Mouse (Mus musculus): ENCODE data around the gene Fam90a1b.
"Not testable (repeated sequence)": the region's sequence is repeated elsewhere in the genome, so short reads cannot be mapped to it uniquely, and the experiment has no call there.

Fam90a1b gene

DNA sequence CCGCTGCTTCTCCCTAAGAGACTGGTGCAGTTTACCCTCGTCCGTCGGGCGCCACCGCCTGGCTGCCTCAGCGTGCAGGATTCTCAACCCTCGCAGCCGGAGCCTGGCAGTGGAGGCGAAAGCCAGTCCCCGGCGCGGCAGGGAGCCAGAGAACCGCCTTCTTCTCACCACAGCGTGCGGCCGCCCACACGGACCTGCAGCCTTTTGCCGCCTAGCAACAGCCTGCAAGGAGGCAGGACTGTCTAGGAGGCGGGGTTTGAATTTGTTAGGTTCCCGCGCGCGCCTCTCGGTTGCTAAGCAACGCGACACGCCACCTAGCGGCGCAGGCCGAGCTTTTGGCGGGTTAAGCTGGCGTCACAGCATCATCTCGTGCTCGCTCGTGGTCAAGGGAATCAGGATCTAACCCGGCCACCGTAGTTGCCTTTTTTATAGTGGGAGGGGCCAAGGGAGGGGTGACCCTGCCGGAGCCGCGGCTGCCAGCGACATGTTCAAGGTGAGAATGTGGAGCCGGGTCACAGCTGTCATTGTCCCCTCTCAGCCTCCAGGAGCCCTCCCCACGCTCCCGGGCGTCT is at the start of gene Fam90a1b, which contains the start of gene Apoo:
Gene Fam90a1b, minus strand, starts transcription at position 108 of the 572 bp plus-strand sequence.
Gene Apoo, plus strand, starts transcription at position 448 of the 572 bp plus-strand sequence.
- DNase-seq = peak; percentile 94

DNA sequence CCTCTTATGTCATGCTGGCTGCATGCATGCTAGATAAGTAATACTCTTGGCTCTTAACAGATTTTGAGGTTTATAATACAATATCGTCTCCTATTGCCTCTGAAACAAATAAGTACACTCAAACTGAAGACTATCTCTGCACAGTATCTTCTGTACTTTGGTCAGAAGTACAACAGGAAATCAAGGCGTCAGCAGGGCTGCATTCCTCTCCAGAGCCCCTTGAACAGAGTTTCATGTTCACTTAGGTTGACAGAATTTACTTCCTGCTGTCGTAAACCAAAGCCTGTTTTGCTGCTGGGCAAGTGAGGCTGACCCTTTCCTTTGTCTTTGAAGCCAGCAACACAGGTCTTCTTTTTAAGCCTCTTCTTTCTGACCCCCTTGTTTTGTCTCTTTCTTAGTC is 42.4 kb upstream of the Fam90a1b start:
- DNase-seq = no peak

DNA sequence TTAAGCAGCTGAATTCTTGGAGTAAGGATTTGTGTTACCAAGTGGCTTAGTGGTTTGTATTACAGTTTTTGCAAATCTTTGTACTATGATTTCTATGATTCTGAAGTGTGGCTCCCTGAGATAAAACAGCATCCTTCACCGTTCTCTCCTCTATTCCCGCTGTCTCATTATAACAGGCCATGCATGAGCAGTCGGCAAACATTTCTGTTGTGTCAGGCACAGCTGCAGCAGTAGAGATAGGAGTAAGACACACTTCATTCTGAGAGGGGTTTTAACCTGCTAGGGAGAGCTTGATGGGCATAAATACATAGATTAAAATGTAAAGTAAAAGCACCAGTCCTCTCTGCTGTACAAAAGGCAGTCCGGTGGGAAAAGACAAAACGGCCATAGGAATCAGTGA is 12.2 kb upstream of the Fam90a1b start:
- DNase-seq = no peak

DNA sequence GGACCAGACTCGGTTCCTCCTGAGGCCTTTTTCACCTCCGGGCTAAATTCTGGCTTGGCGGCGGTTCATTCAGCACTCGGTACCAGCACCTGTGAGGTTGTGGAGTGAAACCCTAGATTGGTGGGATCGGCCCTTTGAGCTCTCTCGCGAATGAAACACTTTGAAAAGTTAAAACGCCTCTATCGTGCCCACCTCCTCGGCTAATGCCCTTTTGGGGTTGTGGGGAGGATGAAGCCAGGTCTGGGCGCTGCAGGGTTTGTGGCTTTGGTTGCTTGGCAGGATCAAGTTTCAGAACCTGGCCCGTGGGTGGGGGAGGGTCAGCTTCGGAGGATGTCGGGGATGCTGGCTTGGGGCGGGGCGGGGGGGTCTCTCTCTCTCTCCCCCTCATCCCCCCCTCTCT is 671 bp upstream of the Fam90a1b start:
- no peak for DNase-seq

DNA sequence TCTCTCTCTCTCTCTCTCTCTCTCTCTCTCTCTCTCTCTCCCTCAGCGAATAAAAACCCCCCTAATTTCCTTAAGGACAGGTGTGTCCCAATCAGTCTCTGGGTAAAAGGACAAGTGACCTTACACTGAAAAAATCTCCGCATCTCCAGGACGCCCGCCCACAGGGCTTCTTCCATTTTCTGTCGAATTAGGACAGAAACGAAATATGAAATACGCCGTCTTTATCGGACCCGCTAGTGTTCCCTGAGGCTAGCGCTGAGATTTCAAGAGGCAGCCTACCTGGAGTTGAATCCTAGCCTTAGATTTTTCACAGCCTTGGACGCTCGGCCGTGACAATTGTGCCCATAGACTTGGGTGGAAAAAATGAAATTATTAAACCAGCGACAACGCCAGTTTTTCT is 548 bp downstream of the Fam90a1b start:
- peak; percentile 3 for DNase-seq

DNA sequence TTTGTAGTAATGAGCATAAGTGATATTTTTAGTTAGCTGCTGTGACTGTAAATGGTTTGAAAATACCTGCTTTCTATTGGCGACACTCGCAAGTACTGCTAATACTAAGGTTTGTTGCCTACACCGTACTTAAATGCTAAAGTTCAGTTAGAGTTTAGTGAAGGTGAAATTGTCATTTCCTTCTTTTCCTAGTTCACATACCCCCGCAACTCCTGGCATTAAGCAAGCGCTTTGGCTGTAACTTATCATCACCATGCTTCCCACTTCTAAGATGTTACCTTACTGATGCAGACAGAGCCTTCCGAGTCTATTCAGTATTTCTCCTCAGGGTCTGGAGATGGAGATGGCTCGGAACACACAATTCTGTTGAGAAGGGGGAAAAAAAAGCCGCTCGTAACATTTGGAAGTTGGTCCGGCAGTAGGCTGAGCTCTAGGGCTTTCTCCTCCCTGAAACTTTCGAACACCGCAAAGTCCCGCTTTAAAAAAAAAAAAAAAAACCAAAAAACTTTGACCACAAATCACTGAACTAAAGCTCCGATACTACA is 1.1 kb downstream of the Fam90a1b start:
- peak; percentile 2 for DNase-seq

DNA sequence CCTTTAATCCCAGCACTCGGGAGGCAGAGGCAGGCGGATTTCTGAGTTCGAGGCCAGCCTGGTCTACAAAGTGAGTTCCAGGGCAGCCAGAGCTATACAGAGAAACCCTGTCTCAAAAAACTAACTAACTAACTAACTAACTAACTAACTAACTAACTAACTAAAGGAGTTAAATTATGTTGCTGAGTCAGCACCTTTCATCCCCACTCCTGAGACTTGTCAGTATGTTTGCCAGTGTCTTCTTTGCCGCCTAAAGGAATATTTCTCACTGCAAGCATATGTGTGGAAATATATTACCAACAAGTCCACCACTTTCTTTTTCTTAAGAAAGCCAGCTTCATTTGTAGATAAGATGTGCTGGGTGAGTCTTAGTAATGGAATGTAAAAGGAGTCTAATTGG is 22.9 kb downstream of the Fam90a1b start:
- not testable (repeated sequence) for DNase-seq

DNA sequence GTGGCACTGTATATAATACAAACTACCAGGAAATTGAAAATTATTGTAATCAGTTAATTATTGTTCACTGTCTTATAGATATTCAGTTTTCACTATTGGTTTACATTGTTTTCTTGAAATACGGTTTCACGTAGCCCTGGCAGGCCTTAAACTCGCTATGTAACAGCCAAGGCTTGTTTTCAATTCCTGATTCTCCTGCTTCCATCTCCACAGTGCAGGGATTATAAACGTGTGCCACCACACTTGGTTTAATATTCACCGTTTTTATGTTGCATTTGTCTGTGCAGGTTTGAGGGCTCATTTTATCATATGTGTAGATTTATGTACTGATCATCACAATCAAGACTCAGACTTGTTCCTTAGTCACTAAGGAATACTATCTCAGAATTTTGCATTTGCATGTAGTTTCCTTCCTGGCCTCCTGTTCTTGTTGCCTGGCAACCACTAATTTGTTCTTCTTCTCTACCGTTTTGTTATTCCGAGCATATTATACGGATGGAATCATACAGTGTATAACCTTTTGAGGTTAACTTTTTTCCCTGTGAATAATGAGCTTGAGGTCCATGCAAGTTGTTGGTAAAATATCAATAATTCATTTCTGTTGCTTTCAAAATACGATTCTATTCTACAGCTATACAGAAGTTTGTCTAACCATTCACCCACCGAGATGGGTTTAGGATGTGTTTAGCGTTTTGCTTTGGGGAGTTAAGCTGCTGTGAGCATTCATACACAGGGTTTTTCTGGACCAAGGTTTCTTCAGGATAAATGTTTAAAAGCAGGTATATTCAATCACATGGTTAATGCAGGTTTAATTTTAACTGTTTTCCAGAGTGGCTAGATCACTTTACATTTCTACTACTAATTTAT is 45.3 kb downstream of the Fam90a1b start:
- no peak for DNase-seq
